Mouse (Mus musculus): ENCODE data around the gene Fam205c.
"Not testable (repeated sequence)": the region's sequence is repeated elsewhere in the genome, so short reads cannot be mapped to it uniquely, and the experiment has no call there.

Gene Fam205c

DNA sequence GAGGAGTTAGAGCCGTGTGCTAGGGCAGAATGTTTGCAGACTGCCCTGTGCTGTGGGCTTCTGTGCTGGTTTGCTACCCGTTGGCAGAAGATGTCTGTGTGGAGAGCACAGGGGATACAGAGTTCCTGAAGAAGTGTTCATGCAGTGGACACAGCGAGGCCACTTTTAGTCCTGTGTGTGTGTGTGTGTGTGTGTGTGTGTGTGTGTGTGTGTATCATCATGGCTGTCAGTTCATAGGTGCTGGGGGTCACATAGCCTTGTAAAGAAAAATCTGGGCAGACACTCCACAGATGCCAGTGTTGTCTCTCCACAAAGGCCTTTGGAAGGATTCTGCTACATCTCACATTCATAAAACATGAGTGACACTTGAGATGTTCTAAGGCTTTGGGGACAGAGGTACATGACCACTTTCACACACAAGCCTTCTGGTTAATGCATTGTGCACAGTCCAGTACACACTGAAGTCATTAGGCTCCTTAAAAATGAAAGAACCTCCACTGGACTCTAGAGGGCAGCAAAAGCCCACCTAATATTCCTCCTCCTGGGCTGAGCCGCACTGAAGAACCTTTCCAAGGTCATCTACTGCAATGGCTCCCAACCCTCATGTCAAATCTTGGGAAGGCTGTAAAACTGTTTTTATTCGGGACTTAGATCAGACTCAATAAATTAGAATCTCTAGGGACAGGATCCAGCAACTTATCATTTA is 2.7 kb upstream of the Fam205c start:
- no peak for DNase-seq

DNA sequence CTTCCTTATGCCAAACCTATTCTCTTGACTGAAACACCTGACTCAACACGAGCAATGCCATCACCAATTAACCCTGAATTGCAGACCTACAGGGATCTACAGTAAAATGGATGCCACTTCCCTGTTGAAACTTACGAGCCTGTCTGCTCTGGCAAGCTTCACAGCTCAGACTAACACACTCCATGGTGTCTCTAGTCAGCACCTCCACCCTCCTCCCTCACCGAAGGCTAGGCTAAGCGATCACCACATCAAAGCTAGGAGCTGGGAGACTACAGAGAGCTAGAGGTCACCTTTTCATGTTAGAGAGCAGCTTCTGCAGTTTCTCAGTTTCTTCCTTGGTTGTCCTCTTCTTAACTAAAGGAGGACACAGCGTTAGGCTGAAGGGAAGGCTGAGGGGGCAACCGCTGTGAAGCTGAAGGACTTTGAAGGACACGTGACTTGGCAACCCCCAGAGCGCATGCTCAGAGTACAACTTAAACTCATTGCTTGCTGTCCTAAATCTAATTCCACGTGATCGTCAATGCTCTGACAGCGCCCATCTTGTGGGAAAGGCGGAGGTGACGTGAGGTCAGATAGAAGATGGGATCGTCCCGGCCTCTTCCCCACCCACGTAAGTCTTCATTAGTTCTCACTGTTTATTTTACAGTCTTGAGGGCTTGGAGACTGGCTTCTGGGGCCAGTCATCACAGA is 1.1 kb downstream of the Fam205c start:
- DNase-seq, result no peak

DNA sequence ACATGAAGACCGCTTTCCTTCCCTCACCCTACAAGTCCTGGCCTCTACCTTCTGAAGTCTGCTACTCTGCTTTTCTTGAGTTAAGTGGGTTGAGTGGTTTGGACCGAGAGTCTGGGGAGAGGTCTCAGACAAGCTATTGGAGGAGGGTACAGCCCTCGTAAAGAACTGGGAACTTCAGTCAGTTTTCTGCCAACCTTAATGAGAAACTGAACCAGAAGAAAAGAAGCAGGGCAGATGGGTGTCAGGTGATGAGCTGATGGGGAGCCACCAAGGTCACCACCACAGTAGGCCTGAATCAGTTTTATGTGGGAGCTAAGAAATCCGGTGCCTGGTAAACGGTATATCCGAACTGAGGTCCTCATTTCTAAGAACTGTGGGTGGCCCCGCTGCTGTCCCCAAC is 1.9 kb downstream of the Fam205c start:
- DNase-seq, result no peak

GRCm38 (mm10) chr4:42870748-42871147 is 3.3 kb downstream of the Fam205c start:
- no peak for DNase-seq

DNA sequence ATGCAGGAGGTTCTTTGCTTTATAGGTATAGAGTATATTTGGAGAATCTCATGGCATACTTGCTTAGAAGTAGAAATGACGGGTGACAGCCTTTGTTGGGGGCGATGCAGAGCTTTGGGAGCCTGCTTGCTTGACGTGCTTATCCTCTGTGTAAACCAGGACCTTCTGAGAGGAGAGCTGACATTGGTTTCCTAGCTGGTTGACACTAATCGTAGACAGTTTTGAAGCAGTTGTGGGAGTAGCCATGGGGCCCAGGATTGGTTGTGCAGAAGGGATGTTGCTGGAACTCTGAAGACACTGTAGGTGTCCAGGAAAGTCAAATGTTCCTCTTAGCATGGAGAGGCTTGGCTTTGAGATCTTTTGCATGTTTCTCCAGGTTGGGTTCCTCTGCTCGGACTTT is 5.8 kb downstream of the Fam205c start:
- DNase-seq, result no peak

- DNase-seq, result no peak
Measured at GRCm38 (mm10) chr4:42867390-42867789, 6.6 kb downstream of the Fam205c start.

DNA sequence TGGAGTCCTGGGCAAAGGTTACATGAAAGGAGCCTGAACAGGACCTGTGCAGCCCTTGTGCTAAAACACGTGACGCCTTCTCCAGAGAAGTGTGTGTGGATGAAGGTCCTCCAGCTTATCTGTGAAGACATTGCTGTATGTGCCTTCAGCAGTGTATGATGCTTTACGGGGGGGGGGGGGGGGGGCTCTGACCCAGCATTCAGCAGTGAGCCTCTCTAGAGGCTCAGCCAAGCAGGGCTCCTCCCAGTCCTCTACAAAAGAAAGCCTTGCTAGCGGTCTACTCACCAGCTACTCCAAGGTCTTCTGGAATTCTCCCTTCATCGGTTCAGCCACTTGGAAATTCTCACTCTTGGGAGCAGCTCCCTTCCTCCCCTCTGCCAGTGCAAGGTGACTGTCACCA is 10.5 kb downstream of the Fam205c start:
- DNase-seq, result not testable (repeated sequence)

DNA sequence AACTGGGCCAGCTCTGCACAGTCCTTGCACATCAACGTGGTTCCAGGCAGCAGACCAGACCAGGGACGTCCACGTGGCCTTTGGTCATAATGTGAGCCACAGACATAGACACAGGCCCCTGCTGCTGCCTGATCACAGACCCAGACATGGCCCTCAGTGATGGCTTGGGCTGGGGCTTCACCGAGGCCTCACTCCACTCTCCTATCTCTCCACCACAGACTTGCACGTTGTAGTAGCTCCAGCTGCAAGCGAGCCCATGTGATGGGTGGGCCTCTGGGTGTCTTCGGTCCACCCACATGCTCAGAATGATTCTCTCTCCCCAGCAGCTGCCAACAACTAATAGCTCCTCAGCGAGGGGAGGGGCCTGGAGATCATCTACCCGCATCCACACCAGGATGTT is 13.6 kb downstream of the Fam205c start:
- not testable (repeated sequence) for DNase-seq

- DNase-seq, result not testable (repeated sequence)
Measured at GRCm38 (mm10) chr4:42856671-42857070, 17.4 kb downstream of the Fam205c start, which contains the start of gene Gm12394. TSS of gene Gm12394 (minus strand) at chr4:42856771.

DNA sequence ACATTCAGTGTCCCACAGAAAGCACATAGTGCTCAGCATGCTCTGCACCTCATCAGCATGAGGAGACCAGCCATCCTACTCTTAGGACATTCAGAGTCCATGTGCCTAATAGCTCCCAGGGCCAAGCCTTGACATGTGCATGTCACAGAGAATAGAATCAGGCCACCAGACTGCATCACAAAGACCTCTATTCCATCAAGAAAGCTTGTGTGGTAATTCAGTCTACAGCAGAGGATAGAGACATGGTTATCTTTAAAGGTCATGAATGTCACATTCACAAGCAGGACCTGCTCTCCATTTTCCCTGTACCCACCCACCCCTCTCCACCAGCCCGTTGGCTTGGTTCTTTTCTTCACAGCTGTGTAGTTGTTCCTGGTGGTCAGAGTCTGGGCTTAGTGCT is 20.2 kb downstream of the Fam205c start, which contains the start of gene Fam205a1:
Gene Fam205a1 (minus strand): TSS at position 101 of the 400 bp plus-strand sequence.
- DNase-seq, result not testable (repeated sequence)

Data from thymus, adult 18-20 months (tissue).